Mouse (Mus musculus): ENCODE results near the gene Neu3.

GRCm38 (mm10) chr7:99853350-99853749 lies 25.1 kb upstream of the Neu3 start:
- no peak for TF ChIP-seq POLR2A (IDR thresholded peaks at IDR 0.05; ENCODE audit: control insufficient read depth, low read depth, low read length)
- no peak for TF ChIP-seq CTCF (IDR thresholded peaks at IDR 0.05; ENCODE audit: control insufficient read depth, insufficient read depth, insufficient replicate concordance, low read depth, low read length)

Measured in testis, adult 2 months (tissue).